Mouse (Mus musculus) lung, postnatal 0 days (tissue): ENCODE measurements at regions not wholly inside any gene's neighbourhood (a gene's known extent, or its start where the extent isn't known, plus 50 kb on each side); places are given as distances from the start of the nearest gene placed in this dataset.

Experiments used
- CTCF ChIP-seq: IDR thresholded peaks from 2 replicates; pipeline ENCODE4 v1.5.1; 2016; ENCODE audit warnings: antibody characterized with exemption, mild to moderate bottlenecking
- EP300 ChIP-seq: IDR thresholded peaks from 2 replicates; pipeline ENCODE4 v1.6.1; 2016; ENCODE audit warnings: antibody characterized with exemption, mild to moderate bottlenecking, control low read depth

GRCm38 (mm10) chr16:24176057-24176456, 187.4 kb upstream of the Bcl6 start:
- no peak for TF ChIP-seq CTCF
- TF ChIP-seq EP300: no peak
